Mouse (Mus musculus): ENCODE results near the gene Rbm25. TPM values are rescaled to one million over a fixed set of nuclear protein-coding genes. Genes with fewer than 3 reads are reported as not detected.
A peak's percentile ranks its signal among the peaks of the same experiment; 100 is the strongest.

The Rbm25 gene
- polyA plus RNA-seq, 1 experiment from 2014 or later, result 273 TPM

DNA sequence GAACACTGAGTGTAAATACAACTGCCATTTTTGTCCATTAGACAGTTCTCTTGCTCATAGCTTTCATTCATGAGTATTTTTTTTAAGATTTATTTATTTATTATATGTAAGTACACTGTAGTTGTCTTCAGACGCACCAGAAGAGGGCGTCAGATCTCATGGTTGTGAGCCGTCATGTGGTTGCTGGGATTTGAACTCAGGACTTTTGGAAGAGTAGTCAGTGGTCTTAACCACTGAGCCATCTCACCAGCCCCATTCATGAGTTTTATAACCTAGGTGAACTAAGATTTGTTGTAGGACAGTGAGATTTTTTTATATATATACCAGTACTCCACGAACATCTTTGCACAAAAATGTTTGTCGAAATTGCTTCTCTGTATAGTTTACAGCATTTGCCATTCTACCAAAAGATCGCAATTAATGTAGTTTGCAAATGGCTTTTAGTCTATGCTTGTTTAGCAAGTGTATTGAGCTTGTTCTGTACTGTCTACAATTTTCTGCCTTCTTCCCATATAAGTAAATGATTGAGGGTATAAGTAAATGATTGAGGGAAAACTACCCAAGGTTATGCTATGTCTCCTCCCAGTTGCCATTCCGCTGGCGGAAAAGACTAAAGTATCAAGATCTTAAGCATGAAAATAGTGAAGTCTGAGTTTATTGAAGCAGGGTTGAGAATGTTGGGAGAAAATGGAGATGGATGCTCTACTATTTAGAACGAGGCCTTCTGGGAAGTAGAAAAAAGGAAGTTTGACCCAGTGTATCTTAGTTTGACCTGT, 55.7 kb downstream of the Rbm25 start:
- H3K4me1 ChIP-seq (replicated peaks), result peaks cover 30% of the 10 kb centered on the region
- H3K4me3 ChIP-seq, result no peak overlapping the region
- no peaks in the 10 kb centered on the region for H3K27me3 ChIP-seq
- 92% methylated on average over 9 of the region's 9 CpGs for WGBS
- H3K36me3 ChIP-seq, result peaks cover 13% of the 10 kb centered on the region
- no peak for ATAC-seq (ENCODE audit: low read depth)
- H3K4me2 ChIP-seq, result no peak overlapping the region
- peak overlapping the region; percentile 98; the same call in 1 of the 2 replicates for H3K27ac ChIP-seq (replicated peaks)
- H3K9me3 ChIP-seq, result no peaks in the 10 kb centered on the region
- H3K9ac ChIP-seq, result no peak overlapping the region

DNA sequence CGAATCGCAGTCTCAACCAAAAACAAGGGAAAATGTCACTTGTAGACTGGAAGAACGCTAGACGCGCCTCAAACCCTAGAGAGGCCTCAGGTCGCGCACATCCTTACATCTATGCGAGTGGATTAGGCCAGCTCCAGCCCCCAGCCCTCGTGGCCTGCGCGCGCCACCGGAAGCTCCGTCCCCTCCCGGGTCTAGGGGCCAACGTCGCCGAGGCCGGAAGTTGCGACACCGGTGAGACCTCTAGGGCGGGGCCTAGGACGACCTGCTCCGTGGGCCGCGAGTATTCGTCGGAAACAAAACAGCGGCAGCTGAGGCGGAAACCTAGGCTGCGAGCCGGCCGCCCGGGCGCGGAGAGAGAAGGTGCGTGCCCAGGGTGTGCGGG, 56.9 kb downstream of the Rbm25 start, which contains the start of gene Psen1:
Psen1 (plus strand) TSS at position 219 of the 382 bp plus-strand sequence.
- Histone ChIP-seq H3K9ac (peak within 1 kb of the TSS; percentile 90), H3K36me3 (peaks cover 13% of the 10 kb centered on the region; the same call in 1 of the 2 replicates), H3K27me3 (no peaks in the 10 kb centered on the region), H3K27ac (replicated peaks) (peak within 1 kb of the TSS; percentile 98), H3K4me1 (replicated peaks) (peaks cover 34% of the 10 kb centered on the region), H3K4me2 (peak within 1 kb of the TSS; percentile 80), H3K4me3 (peak within 1 kb of the TSS; percentile 98), H3K9me3 (no peaks in the 10 kb centered on the region)
- peak; percentile 100 for ATAC-seq (ENCODE audit: low read depth)
- WGBS, result under 1% methylated on average over 38 of the region's 38 CpGs

DNA sequence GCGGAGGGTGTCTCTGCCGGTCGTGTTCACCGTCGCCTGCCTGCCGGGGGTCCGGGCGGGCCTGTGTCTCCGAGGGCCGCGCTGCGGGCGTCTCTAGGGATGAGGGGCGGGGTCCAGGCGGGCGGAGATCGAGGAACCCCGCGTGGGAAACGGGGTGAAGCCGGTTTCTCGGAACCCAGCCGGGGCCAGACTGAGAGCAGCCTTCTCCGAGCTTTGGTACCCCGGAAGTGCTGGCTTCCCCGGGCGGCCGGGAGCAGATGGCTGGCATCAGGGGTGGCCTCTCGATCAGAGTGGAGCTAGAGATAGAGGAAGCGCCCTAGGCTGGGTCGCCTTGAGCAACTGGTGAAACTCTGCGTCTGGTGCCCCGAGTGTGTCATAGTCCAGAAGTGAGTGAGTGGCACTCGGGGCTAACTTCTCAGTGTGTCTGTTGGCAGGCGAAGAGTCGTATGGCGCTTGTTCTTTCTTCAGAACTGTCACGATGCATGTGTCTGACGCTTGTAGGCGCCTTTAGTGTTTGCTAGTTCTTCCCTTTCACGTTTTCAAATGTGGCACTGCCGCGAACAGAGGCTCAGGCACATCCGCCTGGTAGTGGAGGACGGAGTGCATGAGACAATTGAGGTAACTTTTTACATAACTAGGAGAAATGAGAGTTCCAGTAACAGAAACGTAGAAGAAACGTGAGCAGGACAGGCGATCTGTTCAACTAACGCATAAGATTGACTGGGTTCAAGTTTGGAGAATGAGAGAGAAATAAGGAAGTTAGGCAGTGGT, 57.5 kb downstream of the Rbm25 start:
- Histone ChIP-seq H3K27ac (replicated peaks) (peak overlapping the region; percentile 98), H3K27me3 (no peaks in the 10 kb centered on the region), H3K9me3 (no peaks in the 10 kb centered on the region), H3K4me3 (peak overlapping the region; percentile 98), H3K36me3 (peaks cover 10% of the 10 kb centered on the region; the same call in 1 of the 2 replicates), H3K4me1 (replicated peaks) (peaks cover 34% of the 10 kb centered on the region), H3K4me2 (peak overlapping the region; percentile 80), H3K9ac (peak overlapping the region; percentile 90)
- 1% methylated on average over 49 of the region's 49 CpGs for WGBS
- ATAC-seq (ENCODE audit: low read depth), result peak; percentile 88

DNA sequence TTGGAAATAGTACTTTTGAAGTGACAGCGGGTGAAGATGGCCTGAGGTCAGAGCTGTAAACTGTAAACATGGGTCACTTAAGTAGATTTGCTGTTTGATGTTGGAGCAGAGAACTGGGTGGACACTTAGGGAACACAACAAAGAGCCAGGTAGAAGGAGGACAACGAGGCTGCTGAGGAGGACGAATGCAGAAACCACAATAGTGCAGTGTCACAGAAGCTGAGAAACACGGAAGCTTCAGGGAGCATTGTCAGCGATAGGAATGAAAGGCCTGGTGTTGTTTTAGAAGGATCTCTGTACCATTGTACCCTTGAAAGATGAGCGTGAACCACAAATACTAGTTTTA, 58.0 kb downstream of the Rbm25 start:
- Histone ChIP-seq H3K9me3 (no peaks in the 10 kb centered on the region), H3K27ac (replicated peaks) (peak overlapping the region; percentile 98; the same call in 1 of the 2 replicates), H3K4me1 (replicated peaks) (peaks cover 35% of the 10 kb centered on the region), H3K4me2 (peak overlapping the region; percentile 80), H3K4me3 (peak overlapping the region; percentile 98), H3K9ac (peak overlapping the region; percentile 90), H3K27me3 (no peaks in the 10 kb centered on the region), H3K36me3 (peaks cover 7% of the 10 kb centered on the region; the same call in 1 of the 2 replicates)
- no peak for ATAC-seq (ENCODE audit: low read depth)
- 30% methylated on average over 6 of the region's 6 CpGs for WGBS

DNA sequence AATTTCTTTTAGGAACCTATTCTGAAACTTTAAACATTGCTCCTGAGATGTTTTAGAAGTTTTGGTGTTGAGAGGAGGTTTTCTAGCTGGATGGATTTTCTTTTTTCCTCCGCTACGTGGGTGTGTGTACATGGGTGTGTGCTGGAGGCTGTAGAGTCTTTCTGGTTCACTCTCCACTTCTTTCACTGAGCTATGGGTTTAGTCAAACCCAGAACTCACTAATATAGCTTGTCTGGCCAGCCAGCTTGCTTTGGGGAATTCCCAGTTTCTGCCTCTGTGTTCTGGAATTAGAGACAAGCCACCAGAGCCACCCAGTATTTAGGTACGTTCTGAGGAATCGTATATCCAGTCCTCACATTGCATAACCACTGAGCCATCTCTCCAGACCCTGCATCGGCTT, 63.0 kb downstream of the Rbm25 start:
- no peaks in the 10 kb centered on the region for H3K9me3 ChIP-seq
- H3K4me1 ChIP-seq (replicated peaks), result peaks cover 41% of the 10 kb centered on the region
- H3K9ac ChIP-seq, result no peak overlapping the region
- H3K4me2 ChIP-seq, result no peak overlapping the region
- no peak overlapping the region for H3K27ac ChIP-seq (replicated peaks)
- no peaks in the 10 kb centered on the region for H3K27me3 ChIP-seq
- ATAC-seq (ENCODE audit: low read depth), result no peak
- WGBS, result 90% methylated on average over 5 of the region's 5 CpGs
- no peak overlapping the region for H3K4me3 ChIP-seq
- H3K36me3 ChIP-seq, result peaks cover 7% of the 10 kb centered on the region; the same call in 1 of the 2 replicates

DNA sequence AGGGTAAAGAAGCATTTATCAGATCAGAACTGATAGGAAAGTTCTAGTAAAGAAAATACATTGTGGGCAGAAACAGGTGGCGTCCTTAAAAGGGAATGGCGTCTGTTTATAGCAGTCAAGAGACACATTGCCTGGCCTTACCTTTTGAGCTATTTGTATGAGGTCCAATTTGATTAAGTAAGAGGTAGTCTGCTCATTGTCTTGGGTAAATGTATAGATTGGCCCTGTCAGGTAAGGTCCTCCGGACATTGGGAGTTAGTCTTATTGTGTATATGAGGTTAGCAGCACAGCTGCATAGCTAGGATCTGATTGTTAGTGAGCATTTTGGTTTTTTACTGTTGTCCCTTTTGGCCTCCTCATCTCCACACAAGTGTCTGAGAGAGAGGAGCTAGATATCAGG, 63.6 kb downstream of the Rbm25 start:
- Histone ChIP-seq H3K27ac (replicated peaks) (no peak overlapping the region), H3K9ac (no peak overlapping the region), H3K4me3 (no peak overlapping the region), H3K27me3 (no peaks in the 10 kb centered on the region), H3K36me3 (peaks cover 10% of the 10 kb centered on the region), H3K4me1 (replicated peaks) (peaks cover 36% of the 10 kb centered on the region), H3K4me2 (no peak overlapping the region), H3K9me3 (no peaks in the 10 kb centered on the region)
- WGBS, result 87% methylated on average over 3 of the region's 3 CpGs
- no peak for ATAC-seq (ENCODE audit: low read depth)

DNA sequence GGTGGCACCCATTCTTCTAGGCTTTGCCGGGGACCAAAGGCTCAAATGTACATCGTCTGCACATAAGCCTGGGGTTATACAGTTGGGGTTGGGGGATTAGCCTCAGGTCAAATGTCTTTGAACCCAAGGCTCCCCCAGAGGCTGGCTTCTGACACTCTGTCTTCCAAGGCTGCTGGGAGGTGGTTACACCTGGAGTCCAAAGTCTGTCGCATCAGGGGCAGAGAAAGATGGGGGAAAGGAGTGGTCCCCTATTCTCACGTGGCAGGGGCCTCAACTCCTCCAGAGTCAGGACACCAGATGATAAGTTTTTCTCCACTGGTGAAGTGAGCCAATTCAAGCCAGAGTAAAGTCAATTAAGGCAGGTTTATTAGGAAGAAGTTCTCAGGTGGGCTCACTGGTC, 67.6 kb downstream of the Rbm25 start:
- no peaks in the 10 kb centered on the region for H3K9me3 ChIP-seq
- H3K4me1 ChIP-seq (replicated peaks), result peaks cover 19% of the 10 kb centered on the region
- WGBS, result 90% methylated on average over 4 of the region's 4 CpGs
- H3K4me2 ChIP-seq, result no peak overlapping the region
- ATAC-seq (ENCODE audit: low read depth), result no peak
- no peaks in the 10 kb centered on the region for H3K27me3 ChIP-seq
- H3K27ac ChIP-seq (replicated peaks), result no peak overlapping the region
- peaks cover 25% of the 10 kb centered on the region for H3K36me3 ChIP-seq
- no peak overlapping the region for H3K9ac ChIP-seq
- H3K4me3 ChIP-seq, result no peak overlapping the region

DNA sequence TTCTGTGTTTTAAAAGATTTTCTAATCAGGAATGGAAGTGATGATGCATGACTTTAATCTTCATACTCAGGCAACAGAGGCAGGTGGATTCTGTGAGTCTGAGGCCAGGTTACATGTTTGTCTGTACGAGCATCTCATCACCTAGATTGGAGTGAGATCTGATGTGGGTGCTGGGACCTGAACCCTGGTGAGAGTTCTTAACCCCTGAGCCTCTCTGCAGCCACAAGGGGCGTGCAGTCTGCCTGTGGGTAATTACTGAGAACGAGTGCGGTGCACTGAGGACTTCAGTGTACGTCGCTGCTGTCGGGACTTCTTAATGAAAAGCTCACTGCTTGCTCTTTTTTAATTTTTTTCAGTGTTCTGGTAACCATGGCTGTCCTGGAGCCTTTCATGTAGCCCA, 70.6 kb downstream of the Rbm25 start:
- WGBS, result 93% methylated on average over 7 of the region's 7 CpGs
- no peaks in the 10 kb centered on the region for H3K9me3 ChIP-seq
- H3K4me3 ChIP-seq, result no peak overlapping the region
- H3K9ac ChIP-seq, result no peak overlapping the region
- no peak overlapping the region for H3K4me2 ChIP-seq
- peaks cover 13% of the 10 kb centered on the region; the same call in 1 of the 2 replicates for H3K4me1 ChIP-seq (replicated peaks)
- peaks cover 46% of the 10 kb centered on the region for H3K36me3 ChIP-seq
- H3K27me3 ChIP-seq, result no peaks in the 10 kb centered on the region
- ATAC-seq (ENCODE audit: low read depth), result no peak
- no peak overlapping the region for H3K27ac ChIP-seq (replicated peaks)

DNA sequence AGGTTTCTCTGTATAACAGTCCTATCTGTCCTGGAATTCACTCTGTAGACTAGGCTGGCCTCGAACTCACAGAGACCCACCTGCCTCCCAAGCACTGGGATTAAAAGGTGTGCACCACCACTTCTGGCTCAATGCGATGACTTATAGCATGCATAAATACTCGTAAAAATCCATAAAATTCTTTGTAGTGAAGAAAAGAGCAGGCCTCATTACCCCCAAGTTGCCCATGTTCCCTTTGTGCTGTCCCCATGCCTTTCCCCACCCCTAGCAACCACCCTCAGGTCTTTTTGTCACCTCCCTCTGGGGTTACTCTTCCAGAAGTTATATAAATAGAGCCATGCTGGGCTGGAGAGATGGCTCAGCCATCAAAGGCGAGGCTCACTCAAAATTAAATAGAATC, 71.8 kb downstream of the Rbm25 start:
- no peaks in the 10 kb centered on the region for H3K27me3 ChIP-seq
- H3K9me3 ChIP-seq, result no peaks in the 10 kb centered on the region
- peaks cover 13% of the 10 kb centered on the region; the same call in 1 of the 2 replicates for H3K4me1 ChIP-seq (replicated peaks)
- 19% methylated on average over 4 of the region's 4 CpGs for WGBS
- H3K36me3 ChIP-seq, result peaks cover 48% of the 10 kb centered on the region
- H3K4me3 ChIP-seq, result no peak overlapping the region
- no peak overlapping the region for H3K27ac ChIP-seq (replicated peaks)
- H3K4me2 ChIP-seq, result no peak overlapping the region
- H3K9ac ChIP-seq, result no peak overlapping the region
- ATAC-seq (ENCODE audit: low read depth), result no peak

DNA sequence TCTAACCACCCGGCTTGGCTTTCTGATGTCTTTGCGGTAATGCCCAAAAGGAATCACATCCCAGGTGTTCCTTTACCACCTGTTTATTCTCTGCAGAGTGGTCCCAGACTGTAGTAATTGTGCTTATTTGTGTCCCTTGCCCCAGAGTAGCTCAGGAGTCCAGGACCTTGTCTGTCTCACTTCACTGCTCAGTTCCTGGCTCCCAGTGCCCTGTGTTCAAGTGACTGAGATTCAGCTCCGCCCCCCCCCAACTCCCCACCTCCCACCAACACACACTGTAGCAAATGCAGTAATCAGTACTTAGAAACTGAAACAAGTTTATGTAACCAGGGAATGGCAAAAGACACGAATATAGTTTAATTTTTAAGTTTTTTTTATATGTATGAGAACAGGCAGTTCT, 75.9 kb downstream of the Rbm25 start:
- 0 out of 2 replicates have a peak, but pooled peaks cover 6% of the 10 kb centered on the region for H3K4me1 ChIP-seq (replicated peaks)
- WGBS, result 69% methylated on average over 4 of the region's 4 CpGs
- H3K9me3 ChIP-seq, result no peaks in the 10 kb centered on the region
- peaks cover 22% of the 10 kb centered on the region for H3K36me3 ChIP-seq
- no peak overlapping the region for H3K4me3 ChIP-seq
- H3K9ac ChIP-seq, result no peak overlapping the region
- no peak overlapping the region for H3K4me2 ChIP-seq
- H3K27ac ChIP-seq (replicated peaks), result no peak overlapping the region
- no peak for ATAC-seq (ENCODE audit: low read depth)
- no peaks in the 10 kb centered on the region for H3K27me3 ChIP-seq

DNA sequence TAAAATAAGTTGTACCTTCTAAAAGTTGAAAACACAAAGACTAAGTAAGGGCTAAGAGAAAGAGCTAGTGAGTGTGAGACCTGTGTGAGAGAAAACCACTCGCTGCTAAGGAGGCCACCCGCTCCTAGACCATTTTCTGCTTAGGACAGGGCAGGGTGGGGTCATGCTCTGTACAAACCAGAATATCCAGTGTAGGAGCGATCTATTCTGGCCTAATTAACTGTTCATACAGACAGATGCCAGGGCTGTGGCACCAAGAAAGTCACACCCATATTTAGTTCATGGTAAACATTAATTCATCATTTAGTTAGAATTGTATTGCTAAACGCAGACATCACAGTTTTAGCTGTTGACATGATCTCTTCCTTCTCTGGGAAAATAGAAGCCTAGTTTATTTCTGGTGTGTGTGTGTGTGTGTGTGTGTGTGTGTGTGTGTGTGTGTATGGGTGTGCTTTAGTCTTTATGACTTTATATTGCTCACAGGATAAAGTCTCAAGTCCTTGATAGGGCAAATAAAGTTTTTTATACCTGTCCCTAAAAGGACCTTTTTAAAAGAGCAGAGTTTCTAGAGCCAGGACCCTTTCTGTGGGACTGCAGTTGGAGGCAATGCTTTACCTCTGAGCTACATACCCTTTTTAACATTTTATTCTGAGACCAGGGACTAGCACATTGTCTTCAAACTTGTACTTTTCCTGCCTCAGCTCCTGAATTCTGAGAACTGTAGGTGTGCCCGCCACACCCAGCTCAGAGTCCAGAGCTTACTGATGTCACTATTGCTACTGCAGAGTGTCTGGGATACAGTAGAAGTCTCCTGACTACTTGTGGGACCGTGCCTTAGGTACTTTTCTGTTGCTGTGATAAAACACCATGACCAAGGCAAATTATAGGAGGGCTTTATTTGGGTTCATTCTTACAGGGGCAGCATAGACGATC, 77.4 kb downstream of the Rbm25 start:
- Histone ChIP-seq H3K4me2 (no peak overlapping the region), H3K27ac (replicated peaks) (no peak overlapping the region), H3K9me3 (no peaks in the 10 kb centered on the region), H3K27me3 (no peaks in the 10 kb centered on the region), H3K4me1 (replicated peaks) (no peaks in the 10 kb centered on the region), H3K36me3 (peaks cover 37% of the 10 kb centered on the region), H3K4me3 (no peak overlapping the region), H3K9ac (no peak overlapping the region)
- 85% methylated on average over 7 of the region's 7 CpGs for WGBS
- no peak for ATAC-seq (ENCODE audit: low read depth)
